Mouse (Mus musculus) erythroblast, embryonic 14.5 days (primary cell): ENCODE measurements around the gene Ect2.

Experiments used
- GATA1 ChIP-seq: IDR thresholded peaks from 2 replicates; pipeline ENCODE4 v1.6.1; 2012; ENCODE audit warnings: low read length, inconsistent platforms, mixed read lengths
- TAL1 ChIP-seq: IDR thresholded peaks from 3 replicates; pipeline ENCODE4 v1.6.1; 2012; ENCODE audit warnings: low read length, inconsistent platforms, mixed read lengths

GRCm38 (mm10) chr3:27179711-27180110, 26.0 kb upstream of the Ect2 start:
- TF ChIP-seq GATA1 (no peak), TAL1 (no peak)
